Mouse (Mus musculus) megakaryocyte-erythroid progenitor cell, adult 5-6 weeks (primary cell): ENCODE data around the gene Vmn1r218. TPM values are rescaled to one million over a fixed set of nuclear protein-coding genes. Genes with fewer than 3 reads are reported as not detected.
"Not testable (repeated sequence)": the region's sequence is repeated elsewhere in the genome, so short reads cannot be mapped to it uniquely, and the experiment has no call there.

Experiments used
- ATAC-seq: replicated peaks from 2 replicates; pipeline ENCODE4 v1.8.0; 2016; ENCODE audit warnings: mild to moderate bottlenecking, inconsistent platforms; ENCODE audit not compliant: severe bottlenecking, poor library complexity, low FRiP score, low TSS enrichment
- total RNA-seq, 2 experiments: library from RNA; stranded (forward) in 1 of 2; stranded (reverse) in 1 of 2; fragments of 200-1000, 215-1000 nt in 1 of 2; fragments of >200 nt in 1 of 2; fragmentation: Nextera tagmentation in 1 of 2; gene quantifications; 2 replicates each; pipeline ENCODE4 v1.2.3; 2014 to 2017

Gene Vmn1r218
- total RNA-seq (2014; fragmentation: Nextera tagmentation) = not detected in 2 replicates
- total RNA-seq (2017) = not detected in 2 replicates

DNA sequence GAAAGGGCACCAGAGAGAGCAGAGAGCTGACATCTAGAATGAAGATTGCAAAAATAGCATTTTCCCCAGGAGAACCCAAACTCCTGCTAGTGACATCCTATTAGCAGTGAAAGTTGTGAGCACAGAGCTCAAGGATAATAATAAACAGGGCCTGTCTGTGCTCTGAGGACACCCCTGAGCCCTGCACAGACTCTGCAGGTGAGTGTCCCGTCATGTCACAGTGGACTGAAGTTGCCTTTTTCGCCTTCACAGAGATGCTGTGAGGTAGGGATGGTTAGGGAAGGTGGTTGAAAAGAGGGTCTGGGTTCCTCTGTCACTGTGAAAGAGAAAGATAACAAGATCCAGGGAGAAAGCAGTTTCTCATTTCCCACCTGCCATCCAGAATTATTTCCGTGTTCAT is at the start of gene Vmn1r218:
Gene Vmn1r218, plus strand, starts transcription at position 57 of the 400 bp plus-strand sequence.
- no peak for ATAC-seq

GRCm38 (mm10) chr13:23094386-23094785 is 38.6 kb upstream of the Vmn1r218 start:
- no peak for ATAC-seq

DNA sequence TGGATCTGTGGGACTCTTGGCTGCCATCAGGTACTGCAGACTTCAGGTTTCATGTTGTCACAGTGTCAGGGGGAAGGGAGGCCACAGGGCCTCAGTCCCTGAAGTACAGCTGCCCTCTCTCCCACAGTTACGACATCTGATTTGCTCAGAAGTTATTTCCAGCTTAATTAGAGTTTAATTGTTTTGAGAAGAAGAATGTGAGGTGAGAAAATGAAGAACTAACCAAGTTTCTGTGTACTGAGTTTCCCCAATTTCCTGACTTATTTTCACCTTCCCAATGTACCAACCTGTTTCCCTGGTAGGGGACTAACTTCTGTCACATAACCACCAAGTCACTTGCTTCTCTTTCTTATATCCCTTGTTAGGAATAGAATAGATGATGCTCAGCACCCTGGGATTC is 14.8 kb upstream of the Vmn1r218 start, which contains the start of gene Vmn1r217:
Gene Vmn1r217, minus strand, starts transcription at position 101 of the 400 bp plus-strand sequence.
- not testable (repeated sequence) for ATAC-seq

- ATAC-seq = no peak
These were observed 12.3 kb upstream of the Vmn1r218 start for GRCm38 (mm10) chr13:23120611-23121010.

DNA sequence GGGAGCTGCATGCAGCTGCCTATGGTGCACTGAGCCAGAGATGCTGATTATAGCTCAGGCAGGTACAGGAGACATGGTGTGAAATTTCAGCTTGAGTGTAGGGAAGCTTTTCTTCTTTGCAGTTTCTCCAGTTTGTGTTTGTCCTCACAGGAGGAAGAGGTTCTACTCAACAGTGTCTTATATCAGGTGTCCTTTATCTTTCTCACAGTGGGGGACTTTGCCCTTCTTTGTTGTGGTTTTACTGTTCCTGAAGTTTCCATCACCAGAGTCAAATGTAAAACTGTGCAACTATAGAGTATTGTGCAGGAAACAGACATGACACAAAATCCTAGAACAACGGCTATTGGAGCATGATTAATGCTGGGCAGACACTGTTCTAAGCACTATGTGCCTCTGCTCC is 546 bp downstream of the Vmn1r218 start:
- no peak for ATAC-seq

- no peak for ATAC-seq
These were observed 5.9 kb downstream of the Vmn1r218 start for GRCm38 (mm10) chr13:23138880-23139279.

GRCm38 (mm10) chr13:23157848-23158247 is 24.9 kb downstream of the Vmn1r218 start:
- no peak for ATAC-seq

DNA sequence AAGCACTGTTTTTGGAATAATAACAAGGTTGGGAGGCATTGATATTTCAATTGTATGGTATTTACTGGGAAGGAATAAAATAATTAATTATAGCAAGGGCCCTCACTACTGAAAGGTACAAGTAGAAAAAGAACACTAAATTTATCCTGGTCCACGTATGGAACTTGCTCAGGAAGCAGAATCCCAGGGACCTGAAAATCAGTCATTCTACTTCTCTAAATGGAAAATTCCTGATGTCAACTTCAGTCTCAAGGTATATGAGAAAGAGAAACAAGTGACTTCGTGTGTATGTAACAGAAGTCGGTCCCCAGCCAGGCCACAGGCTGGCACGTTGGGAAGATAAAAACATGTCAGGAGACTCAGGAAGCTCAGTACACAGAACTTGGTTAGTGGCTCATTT is 26.1 kb downstream of the Vmn1r218 start, which contains the start of gene Vmn1r219:
Gene Vmn1r219, plus strand, starts transcription at position 301 of the 400 bp plus-strand sequence.
- ATAC-seq = no peak

- not testable (repeated sequence) for ATAC-seq
These were observed 33.5 kb downstream of the Vmn1r218 start for GRCm38 (mm10) chr13:23166471-23166870.

DNA sequence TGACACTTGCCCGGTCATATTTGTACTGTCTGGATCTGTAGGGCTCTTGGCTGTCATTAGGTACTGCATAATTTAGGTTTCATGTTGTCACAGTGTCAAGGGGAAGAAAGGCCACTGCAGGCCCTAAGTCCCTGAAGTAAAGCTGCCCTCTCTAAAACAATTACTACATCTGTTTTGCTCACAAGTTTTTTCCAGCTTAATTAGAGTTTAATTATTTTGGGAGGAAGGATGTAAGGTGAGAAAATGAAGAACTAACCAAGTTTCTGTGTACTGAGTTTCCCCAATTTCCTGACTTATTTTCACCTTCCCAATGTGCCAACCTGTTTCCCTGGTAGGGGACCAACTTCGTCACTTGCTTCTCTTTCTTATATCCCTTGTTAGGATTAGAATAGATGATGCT is 54.9 kb downstream of the Vmn1r218 start, which contains the start of gene Vmn1r220:
Gene Vmn1r220, minus strand, starts transcription at position 101 of the 400 bp plus-strand sequence.
- no peak for ATAC-seq

Other genes starting within 250 kb of the Vmn1r218 start
- not detected in 2 replicates for gene Vmn1r212, start 248.9 kb upstream of the Vmn1r218 start, total RNA-seq (2014; fragmentation: Nextera tagmentation)
- gene Vmn1r212, start 248.9 kb upstream of the Vmn1r218 start, total RNA-seq (2017) = not detected in 2 replicates
- gene Vmn1r213, start 125.5 kb upstream of the Vmn1r218 start, total RNA-seq (2014; fragmentation: Nextera tagmentation) = not detected in 2 replicates
- not detected in 2 replicates for gene Vmn1r213, start 125.5 kb upstream of the Vmn1r218 start, total RNA-seq (2017)
- gene Vmn1r214, start 102.7 kb upstream of the Vmn1r218 start, total RNA-seq (2014; fragmentation: Nextera tagmentation) = not detected in 2 replicates
- gene Vmn1r214, start 102.7 kb upstream of the Vmn1r218 start, total RNA-seq (2017) = not detected in 2 replicates
- gene Vmn1r215, start 65.1 kb upstream of the Vmn1r218 start, total RNA-seq (2014; fragmentation: Nextera tagmentation) = not detected in 2 replicates
- not detected in 2 replicates for gene Vmn1r215, start 65.1 kb upstream of the Vmn1r218 start, total RNA-seq (2017)
- gene Vmn1r217, start 14.9 kb upstream of the Vmn1r218 start, total RNA-seq (2014; fragmentation: Nextera tagmentation) = not detected in 2 replicates
- not detected in 2 replicates for gene Vmn1r217, start 14.9 kb upstream of the Vmn1r218 start, total RNA-seq (2017)
- not detected in 2 replicates for gene Vmn1r219, start 26.2 kb downstream of the Vmn1r218 start, total RNA-seq (2014; fragmentation: Nextera tagmentation)
- gene Vmn1r219, start 26.2 kb downstream of the Vmn1r218 start, total RNA-seq (2017) = not detected in 2 replicates
- not detected in 2 replicates for gene Vmn1r220, start 54.8 kb downstream of the Vmn1r218 start, total RNA-seq (2014; fragmentation: Nextera tagmentation)
- gene Vmn1r220, start 54.8 kb downstream of the Vmn1r218 start, total RNA-seq (2017) = not detected in 2 replicates
- gene Vmn1r221, start 81.0 kb downstream of the Vmn1r218 start, total RNA-seq (2014; fragmentation: Nextera tagmentation) = not detected in 2 replicates
- not detected in 2 replicates for gene Vmn1r221, start 81.0 kb downstream of the Vmn1r218 start, total RNA-seq (2017)
- gene Vmn1r222, start 102.8 kb downstream of the Vmn1r218 start, total RNA-seq (2014; fragmentation: Nextera tagmentation) = not detected in 2 replicates
- gene Vmn1r222, start 102.8 kb downstream of the Vmn1r218 start, total RNA-seq (2017) = not detected in 2 replicates
- gene Vmn1r223, start 114.0 kb downstream of the Vmn1r218 start, total RNA-seq (2014; fragmentation: Nextera tagmentation) = not detected in 2 replicates
- gene Vmn1r223, start 114.0 kb downstream of the Vmn1r218 start, total RNA-seq (2017) = not detected in 2 replicates
- 16.0 and 23.2 TPM in 2 replicates for gene Zfp322a, start 236.1 kb downstream of the Vmn1r218 start, total RNA-seq (2014; fragmentation: Nextera tagmentation)
- gene Zfp322a, start 236.1 kb downstream of the Vmn1r218 start, total RNA-seq (2017) = 64.7 and 75.8 TPM in 2 replicates